Mouse (Mus musculus): ENCODE results near the gene Fem1b.

GRCm38 (mm10) chr9:62777461-62777860 lies 34.3 kb downstream of the Fem1b start:
- peak; percentile 53; the same call in 1 of the 2 replicates for TF ChIP-seq CTCF (IDR thresholded peaks at IDR 0.05; ENCODE audit: control insufficient read depth, insufficient read depth, insufficient replicate concordance, low read depth, low read length)
- TF ChIP-seq POLR2A (IDR thresholded peaks at IDR 0.05; ENCODE audit: control insufficient read depth, low read depth, low read length): no peak
